Mouse (Mus musculus): ENCODE results near the gene Wdr1.
"Not testable (repeated sequence)": the region's sequence is repeated elsewhere in the genome, so short reads cannot be mapped to it uniquely, and the experiment has no call there.

The Wdr1 gene

DNA sequence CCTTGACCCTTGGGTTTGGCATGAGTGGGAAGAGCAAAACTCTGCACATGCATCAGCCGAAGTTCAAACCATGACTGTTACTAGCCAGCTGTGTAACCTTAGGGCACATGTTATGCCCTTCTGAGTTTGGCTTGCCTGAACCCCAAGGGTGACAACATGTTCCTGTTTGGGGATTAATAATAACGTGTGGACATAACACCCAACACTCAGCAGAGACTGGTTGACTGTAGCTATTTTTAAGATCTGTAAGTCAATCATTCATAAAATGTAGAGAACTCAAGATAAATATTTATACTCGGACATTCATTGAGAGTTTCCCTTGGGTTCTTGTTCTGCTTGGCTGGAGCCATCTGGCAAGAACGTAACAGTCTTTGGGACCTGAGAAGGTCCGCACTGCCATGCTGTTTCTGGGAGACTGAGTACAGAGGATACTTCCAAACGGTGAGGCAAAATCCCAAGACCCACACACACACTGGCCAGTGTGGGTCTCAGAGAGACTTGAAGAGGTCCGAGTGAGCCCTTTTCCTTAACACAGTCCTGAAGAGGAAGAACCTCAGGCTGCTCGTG, 66.4 kb downstream of the Wdr1 start:
- DNase-seq (ENCODE audit: low read depth, low spot score): no peak

DNA sequence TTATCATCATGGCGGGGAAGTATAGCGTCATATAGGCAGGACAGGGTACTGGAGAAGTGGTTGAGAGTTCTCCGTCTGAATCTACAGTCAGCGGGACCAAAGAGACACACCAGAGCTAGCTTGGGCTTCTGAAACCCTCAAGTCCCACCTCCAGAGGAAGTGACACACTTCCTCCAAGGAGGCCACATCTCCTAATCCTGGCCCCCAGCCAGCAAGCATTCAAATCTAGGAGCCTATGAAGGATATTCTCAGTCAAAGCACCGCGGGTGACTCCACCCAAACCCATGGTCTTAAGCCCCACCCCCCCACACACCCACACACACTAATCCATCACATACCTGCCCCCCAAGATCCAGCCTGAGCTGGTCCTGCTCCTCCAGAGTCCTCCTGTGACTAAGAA, 69.1 kb downstream of the Wdr1 start:
- DNase-seq (ENCODE audit: low read depth, low spot score): no peak

DNA sequence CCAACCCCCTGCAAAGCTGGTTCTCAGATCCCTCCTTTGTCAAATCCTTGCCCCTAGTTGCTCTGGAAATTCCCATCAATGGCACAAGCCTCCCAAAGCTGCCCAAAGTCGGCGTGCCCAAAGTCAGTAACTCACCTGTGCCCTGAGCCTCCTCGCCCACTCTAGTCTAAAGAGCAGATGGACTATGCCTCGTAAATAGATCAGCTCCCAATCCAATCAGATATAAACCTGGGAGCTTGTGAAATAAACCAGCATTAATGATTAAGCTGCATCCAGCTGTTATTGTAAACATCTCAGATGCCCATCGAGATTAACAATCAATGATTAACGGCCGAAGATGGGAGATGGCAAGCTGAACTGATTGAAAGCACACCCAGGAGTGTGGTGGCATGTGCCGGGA, 71.3 kb downstream of the Wdr1 start:
- DNase-seq (ENCODE audit: low read depth, low spot score): no peak

DNA sequence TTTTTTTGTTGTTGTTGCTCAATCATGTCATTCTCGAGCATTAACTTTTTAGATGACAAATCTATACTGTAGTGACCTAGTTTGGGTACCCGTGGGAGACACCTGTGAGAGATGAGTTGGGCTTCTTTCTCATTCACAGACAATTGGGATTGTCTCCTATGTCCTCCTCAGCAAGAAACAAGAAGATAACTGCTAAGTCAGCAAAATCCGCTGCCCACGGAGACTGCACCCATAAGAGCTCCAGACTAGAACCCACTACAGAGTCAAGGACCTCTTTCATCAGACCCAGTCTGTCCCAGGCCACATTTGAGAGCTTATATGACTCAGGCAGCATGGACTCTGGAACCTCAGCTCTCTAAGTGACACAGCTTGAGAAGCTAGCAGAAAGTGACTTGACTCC, 73.3 kb downstream of the Wdr1 start:
- DNase-seq (ENCODE audit: low read depth, low spot score): no peak

- DNase-seq (ENCODE audit: low read depth, low spot score): no peak
These were observed 74.1 kb downstream of the Wdr1 start for GRCm38 (mm10) chr5:38488673-38489615.

- DNase-seq (ENCODE audit: low read depth, low spot score): no peak
These were observed 75.0 kb downstream of the Wdr1 start for GRCm38 (mm10) chr5:38488026-38488425.

DNA sequence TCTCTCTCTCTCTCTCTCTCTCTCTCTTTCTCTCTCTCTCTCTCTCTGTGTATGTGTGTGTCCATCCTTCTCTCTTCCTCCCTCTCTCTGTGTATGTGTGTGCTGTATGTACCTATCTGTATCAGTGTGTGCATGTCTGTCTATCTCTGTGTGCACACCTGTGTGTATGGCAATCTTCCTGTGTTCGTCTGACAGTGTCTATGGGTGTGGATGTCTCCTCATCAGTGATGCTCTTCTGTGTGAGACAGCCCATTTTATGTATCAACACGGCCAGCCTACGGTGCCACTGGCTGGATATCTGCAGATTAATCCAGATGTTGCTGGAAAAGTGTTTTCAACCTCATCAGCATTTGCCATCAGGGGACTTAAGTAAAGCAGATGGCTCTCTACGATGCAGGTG, 75.8 kb downstream of the Wdr1 start:
- no peak for DNase-seq (ENCODE audit: low read depth, low spot score)

DNA sequence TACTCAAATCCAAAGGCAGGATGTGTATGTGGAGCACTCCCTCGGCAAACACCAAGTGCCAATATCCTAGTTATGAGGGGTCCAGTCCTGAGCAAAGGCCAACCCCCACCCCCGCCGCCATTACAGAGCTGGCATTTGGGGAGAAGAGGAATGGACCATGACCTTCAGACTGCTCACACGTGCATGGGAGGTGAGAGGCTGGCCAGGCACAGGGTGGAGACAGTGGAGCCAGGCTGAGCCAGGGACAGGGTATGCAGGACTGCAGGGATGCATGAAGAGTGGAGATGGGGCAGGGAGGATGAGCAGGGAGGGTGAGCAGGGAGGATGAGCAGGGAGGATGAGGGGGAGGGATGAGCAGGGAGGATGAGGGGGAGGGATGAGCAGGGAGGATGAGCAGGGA, 77.1 kb downstream of the Wdr1 start:
- no peak for DNase-seq (ENCODE audit: low read depth, low spot score)

DNA sequence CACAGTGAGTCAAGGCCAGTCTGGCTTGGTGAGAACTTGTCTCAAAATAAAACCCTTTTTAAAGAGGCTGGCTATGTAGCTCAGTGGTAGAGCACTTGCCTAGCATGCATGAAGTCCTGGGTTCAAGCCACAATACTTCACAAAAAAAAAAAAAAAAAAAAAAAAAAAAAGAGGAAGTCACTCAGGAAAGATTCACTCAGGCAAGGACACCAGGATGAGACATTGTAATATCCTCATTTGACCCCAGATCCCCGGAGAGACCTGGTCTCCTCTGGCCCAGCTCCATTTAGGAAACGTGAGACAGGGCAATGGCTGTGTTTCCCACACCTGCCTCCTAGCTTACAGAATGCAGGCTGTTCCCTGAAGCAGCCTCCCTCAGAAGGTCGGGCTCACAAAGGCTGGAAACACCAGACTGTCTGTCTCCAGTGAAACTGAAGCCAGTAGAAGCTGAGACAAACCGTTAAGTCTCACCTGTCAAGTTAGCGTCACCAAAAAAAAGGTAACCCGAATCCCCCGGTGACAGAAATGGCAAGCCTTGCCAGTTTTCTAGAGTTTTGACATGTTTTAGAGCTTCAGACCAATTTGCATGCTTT, 79.4 kb downstream of the Wdr1 start:
- no peak for DNase-seq (ENCODE audit: low read depth, low spot score)

- DNase-seq (ENCODE audit: low read depth, low spot score): no peak
These were observed 82.0 kb downstream of the Wdr1 start for GRCm38 (mm10) chr5:38480822-38481707.

DNA sequence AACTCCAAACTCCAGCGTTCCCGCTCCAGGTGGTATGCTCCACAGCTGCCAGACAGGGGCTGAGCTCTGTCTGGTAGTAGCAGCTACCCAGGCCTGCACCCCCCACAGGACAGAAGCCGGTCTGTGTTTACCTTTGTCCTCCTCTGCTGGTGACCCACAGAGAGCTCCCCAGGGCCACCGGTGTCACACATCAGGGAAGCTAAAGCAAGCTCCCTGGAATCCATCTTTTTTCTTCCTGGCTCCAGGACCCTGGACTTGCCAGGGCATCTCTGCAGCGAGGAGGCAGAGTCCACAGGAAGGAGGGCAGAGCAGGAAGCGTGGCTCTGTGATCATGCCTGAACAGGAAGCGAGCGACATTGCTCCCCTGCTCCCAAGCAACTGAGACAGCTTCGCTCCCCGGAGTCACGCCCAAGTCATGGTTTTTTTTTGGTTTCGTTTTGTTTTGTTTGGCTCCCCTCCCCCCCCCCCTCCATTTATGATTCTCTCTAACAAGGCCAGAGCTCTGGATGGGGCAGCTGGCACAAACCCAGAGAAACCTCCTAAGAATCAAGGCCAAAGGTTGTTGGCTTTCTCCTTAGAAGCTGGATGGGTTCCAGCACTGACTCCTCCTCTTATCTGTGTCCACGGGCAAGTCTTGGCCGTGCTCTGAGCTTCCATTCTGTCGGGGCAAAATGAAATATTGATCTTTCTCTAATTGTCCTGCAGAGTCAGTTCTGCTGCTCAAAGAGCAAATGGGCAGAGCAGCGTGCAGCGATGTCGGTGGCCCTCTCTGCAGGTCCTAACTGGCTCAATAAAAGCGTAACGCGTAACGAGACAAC, 82.9 kb downstream of the Wdr1 start:
- no peak for DNase-seq (ENCODE audit: low read depth, low spot score)

GRCm38 (mm10) chr5:38479545-38479907, 83.5 kb downstream of the Wdr1 start:
- not testable (repeated sequence) for DNase-seq (ENCODE audit: low read depth, low spot score)

GRCm38 (mm10) chr5:38479027-38479426, 84.0 kb downstream of the Wdr1 start:
- DNase-seq (ENCODE audit: low read depth, low spot score): no peak

DNA sequence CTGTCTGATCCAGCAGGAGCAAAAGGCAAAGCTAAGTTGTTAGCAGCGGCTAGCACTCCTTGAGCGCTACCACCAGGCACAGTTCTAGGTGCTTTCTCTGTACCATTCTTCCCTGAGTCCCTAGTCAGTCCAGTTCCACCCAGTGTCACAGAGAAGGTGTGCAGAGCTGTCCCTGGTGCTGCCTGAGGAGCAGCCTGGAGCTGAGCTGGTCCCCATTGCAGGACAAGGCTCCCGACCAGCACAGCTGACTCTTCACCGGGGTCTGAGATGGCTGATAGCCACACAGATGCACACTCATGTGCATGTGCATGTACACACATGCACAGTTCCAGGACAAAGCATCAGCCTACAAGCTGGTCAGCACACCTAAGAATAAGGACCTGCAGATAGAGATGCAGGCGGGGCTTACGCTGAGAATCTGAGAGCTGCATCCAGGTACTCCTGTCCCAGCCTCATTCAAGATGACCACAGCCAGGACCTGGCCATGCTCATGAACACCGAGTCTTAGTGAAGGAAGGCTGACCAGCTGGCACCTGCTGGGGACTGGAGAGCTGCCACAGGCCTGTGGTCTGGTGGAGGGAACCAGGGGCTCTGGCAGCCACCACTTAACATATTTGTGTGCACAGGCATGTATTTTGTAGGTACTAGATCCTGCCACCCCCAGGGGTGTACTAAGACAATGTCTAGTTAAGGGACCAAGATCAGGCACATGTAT, 85.1 kb downstream of the Wdr1 start:
- no peak for DNase-seq (ENCODE audit: low read depth, low spot score)

DNA sequence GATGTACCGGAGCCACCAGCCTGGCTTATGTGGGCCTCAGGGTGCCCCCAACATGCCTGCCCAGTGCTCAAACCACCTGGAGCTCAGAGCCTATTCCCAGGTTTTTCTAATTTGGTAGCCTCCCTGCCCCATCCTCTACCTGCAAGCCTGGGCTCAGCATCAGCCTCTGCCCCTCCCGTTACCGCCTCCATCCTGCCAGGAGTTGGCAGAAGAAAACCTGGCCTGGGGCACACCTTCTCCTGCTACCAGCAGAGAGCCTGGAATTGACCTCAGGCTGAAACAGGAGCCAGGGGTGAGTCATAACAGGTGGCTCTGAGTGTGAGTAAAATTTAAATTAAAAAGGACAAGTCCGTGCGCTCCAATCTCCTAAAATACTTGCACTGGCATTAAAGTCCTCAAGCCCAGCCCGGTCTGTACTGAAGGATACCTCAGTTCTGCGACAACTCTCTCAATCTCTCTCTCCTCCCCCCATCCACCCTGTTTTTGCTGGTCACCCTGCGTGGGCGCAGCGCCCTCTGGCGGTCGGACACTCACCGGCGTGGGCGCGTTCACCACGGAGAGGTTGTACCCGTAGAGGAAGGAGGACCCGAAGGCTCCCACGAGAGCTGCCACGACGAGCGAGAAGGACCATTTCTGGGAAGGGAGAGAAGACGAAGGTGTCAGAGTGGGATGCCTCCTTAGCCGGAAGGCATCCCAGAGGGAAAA, 86.0 kb downstream of the Wdr1 start:
- no peak for DNase-seq (ENCODE audit: low read depth, low spot score)
